Mouse (Mus musculus) monocyte, adult 59 days (primary cell): ENCODE data around the gene Ppp1r9b. TPM values are rescaled to one million over a fixed set of nuclear protein-coding genes. Genes with fewer than 3 reads are reported as not detected.

ENCODE experiments used
- total RNA-seq, 2 experiments: library from RNA; stranded (reverse); gene quantifications; one replicate each; pipeline ENCODE4 v1.2.4; 2023

Gene Ppp1r9b
- 100 to 1,000 TPM; 249 to 261 TPM for total RNA-seq

DNA sequence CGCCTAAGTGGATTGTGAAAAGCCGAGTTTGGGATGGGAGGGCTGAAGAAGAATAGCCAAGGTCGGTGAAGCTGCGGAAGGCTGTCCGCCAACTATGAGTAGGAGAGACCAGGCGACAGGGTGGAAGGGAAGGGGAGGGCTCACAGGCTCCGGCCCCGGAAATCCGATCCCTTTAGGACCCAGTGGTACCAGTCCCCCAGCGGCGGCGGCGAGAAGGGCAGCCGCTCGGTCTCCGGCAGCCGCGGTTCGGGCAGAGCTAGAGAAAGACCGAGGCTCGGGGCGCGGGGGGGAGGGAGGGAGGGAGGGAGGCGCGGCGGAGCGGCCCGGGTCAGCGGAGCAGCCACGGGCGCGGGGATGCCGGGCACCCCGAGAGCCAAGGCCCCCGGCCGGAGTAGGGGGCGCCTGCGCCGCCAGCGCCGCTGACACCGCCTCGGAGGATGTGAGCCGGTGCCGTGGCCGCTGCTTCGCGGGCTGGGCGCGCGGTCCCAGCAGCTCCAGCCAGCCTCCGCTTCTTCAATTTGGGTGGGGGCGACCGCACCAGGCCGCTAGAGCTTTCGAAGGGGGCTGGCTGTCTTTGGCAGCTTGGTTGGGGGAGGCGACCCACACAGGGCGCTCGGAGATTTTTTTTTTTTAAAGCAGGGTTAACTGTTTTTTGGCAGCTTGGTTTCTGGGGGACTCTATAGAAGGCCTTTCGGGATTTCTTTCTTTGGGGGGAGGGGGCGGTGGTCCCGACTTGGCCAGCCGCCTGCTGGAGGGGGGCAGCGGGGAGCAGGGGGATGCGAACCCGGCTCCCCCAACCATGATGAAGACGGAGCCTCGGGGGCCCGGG, at the start of gene Ppp1r9b:
TSS of gene Ppp1r9b (plus strand) at position 287 of the 829 bp plus-strand sequence.

DNA sequence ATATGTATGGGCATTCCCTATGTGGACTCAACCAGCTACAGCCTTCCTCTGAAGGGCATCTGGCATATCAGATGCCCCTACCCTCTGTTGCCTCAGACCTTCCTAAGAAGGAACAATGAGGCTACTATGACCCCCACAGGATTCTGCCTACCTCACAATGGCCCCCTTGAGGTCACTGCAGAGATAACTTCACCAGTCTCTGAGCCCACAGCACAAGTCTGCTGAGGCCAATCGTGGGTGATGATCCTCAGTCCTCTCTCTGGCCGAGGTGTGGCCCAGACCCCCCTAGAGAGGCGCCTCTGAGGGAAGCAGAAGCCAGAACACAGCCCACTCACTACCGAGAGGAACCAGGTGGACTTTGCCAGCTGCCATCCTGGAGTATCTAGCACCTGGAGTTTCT, 23.4 kb upstream of the Ppp1r9b start, which contains the start of gene Hils1:
TSS of gene Hils1 (plus strand) at position 175 of the 400 bp plus-strand sequence.

DNA sequence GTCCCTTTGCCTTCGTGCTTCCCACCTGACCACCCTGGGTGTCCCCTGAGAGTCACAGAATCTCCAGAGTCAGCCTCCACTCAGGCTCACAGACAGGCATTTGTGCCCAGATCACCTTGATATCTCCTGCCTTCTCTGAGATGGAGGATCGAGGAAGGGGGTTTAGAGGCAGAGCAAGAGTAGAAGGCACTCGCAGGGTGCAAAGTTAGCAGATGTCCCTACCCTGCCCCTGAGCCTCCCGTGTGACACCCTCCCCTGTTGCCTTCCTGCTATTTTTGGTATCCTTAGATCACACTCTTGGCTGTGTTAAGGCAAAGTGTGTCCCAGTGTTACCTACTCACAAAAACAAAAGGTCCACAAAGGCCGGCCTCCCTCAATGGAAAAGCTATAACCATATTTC, 14.6 kb upstream of the Ppp1r9b start, which contains the start of gene Sgca:
TSS of gene Sgca (minus strand) at position 129 of the 400 bp plus-strand sequence.

DNA sequence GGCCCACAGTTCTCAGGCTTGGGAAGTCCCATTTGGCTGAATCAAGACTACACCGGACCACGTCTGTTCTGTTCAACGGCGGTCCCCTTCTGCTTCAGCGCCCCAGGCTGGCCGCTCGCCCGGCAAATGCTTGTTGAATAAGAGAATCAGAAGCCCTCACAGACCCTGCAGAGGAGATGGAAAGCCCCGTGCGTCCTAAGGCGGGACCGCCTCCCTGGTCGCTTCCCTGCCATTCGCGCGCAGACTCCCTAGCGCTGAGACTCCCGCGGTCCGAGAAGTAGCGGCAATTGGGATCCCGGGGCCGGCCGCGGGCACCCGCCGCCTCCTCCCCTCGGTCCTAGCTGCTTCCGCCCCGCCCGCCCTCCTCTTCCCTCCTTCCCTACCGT, 18.8 kb downstream of the Ppp1r9b start, which contains the start of gene Samd14:
TSS of gene Samd14 (plus strand) at position 251 of the 386 bp plus-strand sequence.

DNA sequence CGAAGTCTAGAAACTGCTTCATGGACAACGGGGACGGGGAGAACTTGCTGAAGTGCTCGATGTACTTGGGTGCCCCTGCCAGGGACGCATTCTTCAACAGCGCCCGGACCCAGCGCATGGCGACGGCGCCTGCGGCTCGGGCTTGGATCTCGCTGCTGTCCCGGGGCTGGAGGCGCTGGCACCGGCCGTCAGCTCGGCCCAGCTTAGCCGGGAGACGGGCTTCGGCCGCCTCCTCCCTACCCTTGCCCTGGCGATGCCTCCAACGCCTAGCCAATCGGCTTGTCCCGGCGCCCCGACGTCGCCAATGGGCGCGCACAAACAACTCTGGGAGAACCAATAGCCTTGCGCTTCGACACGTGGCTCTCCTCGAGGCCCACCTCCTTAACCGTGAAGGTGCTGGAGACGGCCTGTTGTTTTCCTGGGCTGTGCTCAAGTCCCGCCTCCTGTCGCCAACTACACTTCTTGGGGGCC, 50.3 kb downstream of the Ppp1r9b start, which contains the start of gene Pdk2:
TSS of gene Pdk2 (minus strand) at position 216 of the 471 bp plus-strand sequence.

Other genes with a start within 250 kb of the Ppp1r9b start
- gene Cdc34b, start 249.3 kb upstream of the Ppp1r9b start, total RNA-seq: not detected
- gene Tmem92, start 208.3 kb upstream of the Ppp1r9b start, total RNA-seq: not detected
- 1 to 10 TPM in 1 of 2 experiments, under 1 TPM in 1; 0.73 to 2.6 TPM for gene Col1a1, start 54.8 kb upstream of the Ppp1r9b start, total RNA-seq
- gene Hils1, start 23.4 kb upstream of the Ppp1r9b start, total RNA-seq: not detected
- gene Sgca, start 14.7 kb upstream of the Ppp1r9b start, total RNA-seq: not detected
- not detected for gene Samd14, start 18.8 kb downstream of the Ppp1r9b start, total RNA-seq
- gene Pdk2, start 50.3 kb downstream of the Ppp1r9b start, total RNA-seq: 10 to 100 TPM; 11.1 to 12.8 TPM
- gene Itga3, start 85.8 kb downstream of the Ppp1r9b start, total RNA-seq: 1 to 10 TPM in 1 of 2 experiments, under 1 TPM in 1; 0.58 to 1.8 TPM
- gene Dlx3, start 129.1 kb downstream of the Ppp1r9b start, total RNA-seq: not detected
- not detected for gene Dlx4, start 155.2 kb downstream of the Ppp1r9b start, total RNA-seq